13 mouse cellular contexts compared by ENCODE assay signal in the genomic region with DNA sequence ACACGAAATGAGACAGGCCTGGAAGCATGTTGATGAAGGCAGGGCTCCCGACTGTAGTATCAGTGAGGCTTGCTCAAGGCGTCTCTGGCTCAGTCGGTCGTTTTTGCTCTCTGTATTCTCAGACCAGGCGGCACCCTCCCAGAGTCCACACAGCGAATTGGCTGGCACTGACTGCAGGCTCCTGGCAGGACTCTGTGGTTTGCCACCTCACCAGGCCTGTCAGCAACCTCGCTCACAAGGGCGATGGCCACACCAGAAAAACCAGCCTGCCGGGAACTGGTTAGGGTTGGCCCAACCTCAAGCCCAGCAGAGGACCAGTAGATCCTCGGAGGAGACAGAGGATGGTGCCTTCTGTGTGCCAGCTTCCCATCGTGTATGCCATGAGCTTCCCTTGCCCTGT. TPM values are rescaled to one million over a fixed set of nuclear protein-coding genes. Genes with fewer than 3 reads are reported as not detected.
DNase-seq lines count a peak whose midpoint lies in the region; TF ChIP-seq lines count a peak whose summit lies in the region.
"Had no signal": no experiment of that assay in that cellular context is flagged by ENCODE, and none has a peak within 500 bp of the region (broad histone marks: within the 10 kb centered on the region; RNA-seq: fewer than 3 reads in every experiment).

No protein-coding gene starts in this region.

- 83% methylated on average over 12 of the region's 12 CpGs for WGBS in lung, adult 2 months

- TF ChIP-seq CTCF in gastrocnemius, adult 2 months (IDR thresholded peaks at IDR 0.05) = no peak
- no peak for TF ChIP-seq CTCF in lung, adult 2 months (IDR thresholded peaks at IDR 0.05; ENCODE audit: insufficient read depth, low read length)

- no peak for TF ChIP-seq POLR2A in lung, adult 2 months (IDR thresholded peaks at IDR 0.05; ENCODE audit: borderline replicate concordance, extremely low read depth, low read depth, low read length)

- H3K27ac ChIP-seq in gastrocnemius, adult 2 months = no peak overlapping the region
- H3K27ac ChIP-seq: liver, embryonic 14.5 days had no signal

- peak; percentile 73 for DNase-seq in gastrocnemius, adult 2 months
- no peak for DNase-seq in gastrocnemius, postnatal 4 days (ENCODE audit: low spot score in 2 of 2)
- DNase-seq in lung, postnatal 36 days = peak; percentile 54
- no peak for DNase-seq in lung, adult 2 months
- DNase-seq in cerebellum, adult 18-20 months = peak; percentile 80 to 87
- peak; percentile 49 for DNase-seq in gastrocnemius, postnatal 25 days
- no peak for DNase-seq in thymus, postnatal 25 days
- no peak for DNase-seq in thymus, postnatal 10 days (ENCODE audit: low spot score in 2 of 2)
- DNase-seq: embryo, embryonic 11 days; forebrain, postnatal 0 days; kidney, postnatal 10 days had no signal

- H3K4me3 ChIP-seq in gastrocnemius, adult 2 months = no peak overlapping the region
- no peak overlapping the region for H3K4me3 ChIP-seq in lung, adult 2 months (replicated peaks; ENCODE audit: extremely low read depth, low read depth, low read length)
- H3K4me3 ChIP-seq: megakaryocyte, embryonic 14.5 days had no signal

- H3K4me1 ChIP-seq in lung, adult 2 months (ENCODE audit: control insufficient read depth, insufficient read depth, low read length) = peaks cover 2% of the 10 kb centered on the region
- H3K4me1 ChIP-seq: megakaryocyte, embryonic 14.5 days had no signal

- intact Hi-C loops in gastrocnemius, adult 2 months (cut with DNase I) = loop anchor here (5.0 kb wide), 1 partner anchor 152 kb away; no protein-coding TSS in a partner anchor

RNA-seq across cellular contexts. Expression of gene Appl2, which starts 23.7 kb away (rescaled TPM):
- total RNA-seq in gastrocnemius, adult 2 months (2021) = 10 to 100 TPM; 19.3 to 21.0 TPM
- 10 to 100 TPM; 32.8 to 45.6 TPM for total RNA-seq in gastrocnemius, postnatal 4 days (2021)
- polyA plus RNA-seq in lung, adult 2 months (2012; rRNA removed) = 34.8 and 39.1 TPM in 2 replicates
- 10 to 100 TPM; 15.4 to 16.0 TPM for total RNA-seq in gastrocnemius, postnatal 25 days (2021)

Comparison
In these comparisons a context has a peak if more than half of its experiments do, and no peak if none do; other contexts are left out.
1. DNase-seq: peak in gastrocnemius, adult 2 months (single experiment), lung, postnatal 36 days (single experiment), cerebellum, adult 18-20 months (2 of 2) and gastrocnemius, postnatal 25 days (single experiment); none in gastrocnemius, postnatal 4 days (0 of 2), lung, adult 2 months (single experiment), thymus, postnatal 25 days (single experiment) and thymus, postnatal 10 days (0 of 2).